Mouse (Mus musculus): ENCODE measurements around the gene Galnt2. TPM values are rescaled to one million over a fixed set of nuclear protein-coding genes. Genes with fewer than 3 reads are reported as not detected.

Galnt2 gene
- polyA plus RNA-seq, 1 experiment from 2014 or later: 54.2 TPM

- WGBS: 68% methylated on average over 17 of the region's 17 CpGs
- Histone ChIP-seq H3K4me3 (no peak overlapping the region), H3K4me1 (no peaks in the 10 kb centered on the region), H3K27ac (replicated peaks) (no peak overlapping the region), H3K4me2 (replicated peaks) (no peak overlapping the region), H3K9ac (replicated peaks) (no peak overlapping the region), H3K36me3 (peaks cover 59% of the 10 kb centered on the region), H3K9me3 (no peaks in the 10 kb centered on the region), H3K27me3 (no peaks in the 10 kb centered on the region)
- ATAC-seq (replicated peaks): no peak
These were observed 109.3 kb downstream of the Galnt2 start for GRCm38 (mm10) chr8:124340360-124341068.

GRCm38 (mm10) chr8:124343151-124343550 lies 112.0 kb downstream of the Galnt2 start:
- Histone ChIP-seq H3K9ac (replicated peaks) (no peak overlapping the region), H3K4me1 (no peaks in the 10 kb centered on the region), H3K4me3 (no peak overlapping the region), H3K27me3 (no peaks in the 10 kb centered on the region), H3K9me3 (no peaks in the 10 kb centered on the region), H3K4me2 (replicated peaks) (no peak overlapping the region), H3K27ac (replicated peaks) (no peak overlapping the region), H3K36me3 (peaks cover 44% of the 10 kb centered on the region)
- 96% methylated on average over 15 of the region's 15 CpGs for WGBS
- no peak for ATAC-seq (replicated peaks)

DNA sequence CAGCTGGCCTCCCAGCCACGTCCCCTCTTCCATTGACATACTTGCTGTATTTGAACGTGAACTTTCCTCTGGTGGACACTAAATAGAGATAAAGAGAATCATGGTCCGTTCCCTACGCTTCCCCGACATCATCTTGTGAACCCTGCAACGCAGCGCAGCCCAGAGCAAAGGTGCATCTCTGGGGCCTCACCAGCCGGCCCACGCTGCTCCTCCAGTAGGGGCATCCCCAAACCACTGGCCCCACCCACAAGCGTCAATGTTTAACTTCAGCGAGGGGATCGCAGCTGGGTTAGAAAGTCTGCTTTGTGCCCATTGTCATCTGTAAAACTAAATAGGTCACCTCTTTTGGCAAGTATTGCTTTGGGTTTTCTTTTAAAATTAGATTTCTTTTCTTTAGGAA lies 112.8 kb downstream of the Galnt2 start:
- H3K27me3 ChIP-seq: no peaks in the 10 kb centered on the region
- H3K4me2 ChIP-seq (replicated peaks): no peak overlapping the region
- no peaks in the 10 kb centered on the region for H3K9me3 ChIP-seq
- no peaks in the 10 kb centered on the region for H3K4me1 ChIP-seq
- H3K4me3 ChIP-seq: no peak overlapping the region
- WGBS: 94% methylated on average over 12 of the region's 12 CpGs
- H3K9ac ChIP-seq (replicated peaks): no peak overlapping the region
- no peak for ATAC-seq (replicated peaks)
- H3K36me3 ChIP-seq: peaks cover 38% of the 10 kb centered on the region
- no peak overlapping the region for H3K27ac ChIP-seq (replicated peaks)

DNA sequence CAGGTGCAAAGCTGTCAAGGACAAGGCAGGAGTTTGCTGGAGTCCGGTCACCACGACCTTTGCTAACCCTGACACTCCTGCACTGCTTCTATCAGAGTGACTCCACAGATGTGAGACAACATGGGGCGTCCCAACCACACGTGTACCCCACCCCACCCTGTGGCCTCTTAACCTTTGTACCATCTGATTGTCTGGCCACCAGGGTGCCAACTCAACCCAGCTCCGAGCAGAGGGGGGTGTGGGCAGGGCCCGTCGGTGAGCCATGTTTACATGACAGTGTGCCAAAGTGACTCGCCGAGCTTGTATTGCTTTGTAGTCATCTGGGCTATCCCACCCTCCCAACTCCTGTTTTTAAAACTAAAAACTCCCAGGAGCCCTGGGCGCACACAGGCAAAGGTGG lies 113.9 kb downstream of the Galnt2 start:
- Histone ChIP-seq H3K27me3 (no peaks in the 10 kb centered on the region), H3K9ac (replicated peaks) (no peak overlapping the region), H3K9me3 (no peaks in the 10 kb centered on the region), H3K36me3 (peaks cover 33% of the 10 kb centered on the region), H3K27ac (replicated peaks) (no peak overlapping the region), H3K4me3 (no peak overlapping the region), H3K4me2 (replicated peaks) (no peak overlapping the region), H3K4me1 (0 out of 2 replicates have a peak, but pooled peaks cover 2% of the 10 kb centered on the region)
- 81% methylated on average over 10 of the region's 10 CpGs for WGBS
- ATAC-seq (replicated peaks): no peak

- Histone ChIP-seq H3K27ac (replicated peaks) (no peak overlapping the region), H3K4me3 (no peak overlapping the region), H3K9ac (replicated peaks) (no peak overlapping the region), H3K9me3 (no peaks in the 10 kb centered on the region), H3K36me3 (peaks cover 15% of the 10 kb centered on the region), H3K27me3 (no peaks in the 10 kb centered on the region), H3K4me2 (replicated peaks) (no peak overlapping the region), H3K4me1 (0 out of 2 replicates have a peak, but pooled peaks cover 2% of the 10 kb centered on the region)
- WGBS: 51% methylated on average over 19 of the region's 19 CpGs
- peak; percentile 41; the same call in 1 of the 2 replicates for ATAC-seq (replicated peaks)
These were observed 115.8 kb downstream of the Galnt2 start for GRCm38 (mm10) chr8:124346852-124347523.

DNA sequence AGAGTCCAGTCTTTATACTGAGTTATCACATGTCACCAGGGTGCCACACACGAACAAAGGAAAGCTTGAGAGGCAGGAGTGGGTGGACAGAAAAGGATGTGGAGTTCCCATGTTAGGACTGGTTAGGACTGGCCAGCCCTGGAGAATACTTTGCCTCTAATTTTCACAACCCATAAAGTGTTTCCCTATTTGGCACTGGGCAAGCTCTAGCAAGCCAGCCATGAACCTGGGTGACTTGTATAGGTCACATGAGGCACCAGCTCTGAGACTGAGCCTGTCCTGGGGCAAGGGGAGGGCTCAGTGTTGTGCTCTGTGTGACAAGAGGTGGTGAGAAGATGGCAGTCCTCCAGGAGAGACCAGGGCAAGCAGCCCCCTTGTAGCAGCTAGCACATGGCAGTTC lies 116.9 kb downstream of the Galnt2 start:
- Histone ChIP-seq H3K9me3 (no peaks in the 10 kb centered on the region), H3K9ac (replicated peaks) (no peak overlapping the region), H3K4me2 (replicated peaks) (no peak overlapping the region), H3K4me1 (0 out of 2 replicates have a peak, but pooled peaks cover 2% of the 10 kb centered on the region), H3K36me3 (peaks cover 14% of the 10 kb centered on the region), H3K27ac (replicated peaks) (no peak overlapping the region), H3K27me3 (no peaks in the 10 kb centered on the region), H3K4me3 (no peak overlapping the region)
- WGBS: 52% methylated on average over 1 of the region's 1 CpGs
- no peak for ATAC-seq (replicated peaks)

- Histone ChIP-seq H3K4me1 (0 out of 2 replicates have a peak, but pooled peaks cover 2% of the 10 kb centered on the region), H3K9me3 (no peaks in the 10 kb centered on the region), H3K27ac (replicated peaks) (no peak overlapping the region), H3K4me2 (replicated peaks) (no peak overlapping the region), H3K27me3 (no peaks in the 10 kb centered on the region), H3K9ac (replicated peaks) (no peak overlapping the region), H3K4me3 (no peak overlapping the region), H3K36me3 (no peaks in the 10 kb centered on the region)
- ATAC-seq (replicated peaks): peak; percentile 17; the same call in 1 of the 2 replicates
- WGBS: 40% methylated on average over 7 of the region's 7 CpGs
These were observed 118.5 kb downstream of the Galnt2 start for GRCm38 (mm10) chr8:124349663-124350062.

DNA sequence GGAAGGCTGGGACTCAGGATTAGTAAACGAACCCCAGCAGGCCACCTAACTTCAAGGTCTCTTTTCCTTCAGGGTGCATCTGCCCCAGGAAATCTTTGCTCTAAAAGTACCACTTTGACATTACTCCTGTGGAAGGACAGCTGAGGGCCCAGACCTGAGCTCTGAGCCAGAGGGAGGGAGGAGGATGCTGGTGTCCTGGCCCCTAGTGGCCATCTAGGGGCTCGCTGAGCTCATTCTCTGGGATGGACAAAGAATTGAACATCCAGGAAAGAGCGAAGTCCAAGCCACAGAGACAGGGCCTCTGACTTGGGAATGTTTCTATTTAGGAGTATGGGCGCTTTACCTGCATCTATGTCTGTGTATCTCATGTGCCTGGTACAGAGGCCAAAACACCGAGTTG lies 120.4 kb downstream of the Galnt2 start:
- Histone ChIP-seq H3K9me3 (no peaks in the 10 kb centered on the region), H3K27ac (replicated peaks) (no peak overlapping the region), H3K27me3 (no peaks in the 10 kb centered on the region), H3K4me1 (0 out of 2 replicates have a peak, but pooled peaks cover 2% of the 10 kb centered on the region), H3K36me3 (no peaks in the 10 kb centered on the region), H3K4me2 (replicated peaks) (no peak overlapping the region), H3K9ac (replicated peaks) (no peak overlapping the region), H3K4me3 (no peak overlapping the region)
- no peak for ATAC-seq (replicated peaks)
- WGBS: 66% methylated on average over 5 of the region's 5 CpGs

GRCm38 (mm10) chr8:124360911-124361310 lies 129.7 kb downstream of the Galnt2 start:
- no peak for ATAC-seq (replicated peaks)
- no peak overlapping the region for H3K9ac ChIP-seq (replicated peaks)
- H3K27me3 ChIP-seq: no peaks in the 10 kb centered on the region
- H3K36me3 ChIP-seq: no peaks in the 10 kb centered on the region
- H3K9me3 ChIP-seq: no peaks in the 10 kb centered on the region
- no peak overlapping the region for H3K4me2 ChIP-seq (replicated peaks)
- no peaks in the 10 kb centered on the region for H3K4me1 ChIP-seq
- H3K4me3 ChIP-seq: no peak overlapping the region
- no peak overlapping the region for H3K27ac ChIP-seq (replicated peaks)
- WGBS: 80% methylated on average over 3 of the region's 3 CpGs

DNA sequence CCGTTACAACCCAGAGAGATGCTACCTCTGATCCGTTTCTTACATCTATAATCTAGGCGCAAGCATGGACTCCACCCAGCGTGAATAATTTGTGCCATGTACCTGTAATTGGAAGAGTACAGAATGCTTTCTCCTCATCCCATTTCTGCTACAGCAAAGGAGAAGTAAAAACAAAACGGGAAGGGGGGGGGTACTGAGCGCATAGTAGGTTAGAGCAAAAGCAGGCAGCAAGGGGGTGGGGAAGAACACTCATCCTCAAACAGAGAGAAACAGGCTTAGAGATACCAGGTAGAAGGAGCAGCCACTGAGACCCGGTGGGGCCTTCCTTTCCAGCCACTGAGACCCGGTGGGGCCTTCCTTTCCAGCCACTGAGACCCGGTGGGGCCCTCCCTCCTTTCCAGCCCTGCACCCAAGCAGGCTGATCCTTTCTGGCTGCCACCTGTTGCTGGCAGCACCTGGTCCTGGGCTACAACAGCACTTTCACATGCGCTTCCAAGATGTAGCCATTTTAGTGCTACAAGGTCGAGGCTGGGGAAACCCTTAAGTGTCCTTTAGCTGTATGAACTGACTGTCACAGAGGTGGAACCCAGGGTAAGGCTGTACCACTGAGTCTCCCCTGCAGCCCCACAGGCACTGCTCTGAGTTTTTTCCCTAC lies 130.7 kb downstream of the Galnt2 start:
- Histone ChIP-seq H3K4me2 (replicated peaks) (no peak overlapping the region), H3K4me1 (no peaks in the 10 kb centered on the region), H3K36me3 (no peaks in the 10 kb centered on the region), H3K27ac (replicated peaks) (no peak overlapping the region), H3K27me3 (no peaks in the 10 kb centered on the region), H3K4me3 (no peak overlapping the region), H3K9me3 (no peaks in the 10 kb centered on the region), H3K9ac (replicated peaks) (no peak overlapping the region)
- WGBS: 86% methylated on average over 11 of the region's 11 CpGs
- ATAC-seq (replicated peaks): no peak

DNA sequence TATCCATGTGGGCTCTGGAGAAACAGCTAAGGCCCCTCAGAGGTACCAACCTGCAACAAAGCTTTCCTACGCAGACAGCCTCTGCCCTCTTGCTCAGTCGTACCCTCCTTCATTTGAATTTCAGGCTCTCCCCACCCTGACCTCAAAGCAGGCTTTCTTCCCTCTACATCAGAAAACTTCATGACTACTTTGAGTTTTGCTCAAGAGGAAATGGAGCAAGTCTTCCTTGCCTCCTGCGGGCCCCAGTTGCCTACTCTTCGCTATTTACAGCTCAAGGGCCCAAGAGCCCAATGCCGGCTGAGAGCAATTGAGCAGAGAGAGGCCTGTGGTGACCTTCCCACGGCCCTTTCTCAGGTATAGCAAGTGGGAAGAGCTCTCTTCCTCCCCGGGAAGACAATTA lies 131.4 kb downstream of the Galnt2 start:
- H3K27ac ChIP-seq (replicated peaks): no peak overlapping the region
- H3K4me1 ChIP-seq: no peaks in the 10 kb centered on the region
- H3K4me3 ChIP-seq: no peak overlapping the region
- WGBS: 83% methylated on average over 7 of the region's 7 CpGs
- no peak overlapping the region for H3K4me2 ChIP-seq (replicated peaks)
- no peak overlapping the region for H3K9ac ChIP-seq (replicated peaks)
- H3K9me3 ChIP-seq: no peaks in the 10 kb centered on the region
- no peaks in the 10 kb centered on the region for H3K36me3 ChIP-seq
- no peak for ATAC-seq (replicated peaks)
- no peaks in the 10 kb centered on the region for H3K27me3 ChIP-seq

GRCm38 (mm10) chr8:124363337-124363736 lies 132.1 kb downstream of the Galnt2 start:
- WGBS: 91% methylated on average over 15 of the region's 15 CpGs
- Histone ChIP-seq H3K36me3 (no peaks in the 10 kb centered on the region), H3K27me3 (no peaks in the 10 kb centered on the region), H3K9ac (replicated peaks) (no peak overlapping the region), H3K4me3 (no peak overlapping the region), H3K4me1 (no peaks in the 10 kb centered on the region), H3K27ac (replicated peaks) (no peak overlapping the region), H3K9me3 (no peaks in the 10 kb centered on the region), H3K4me2 (replicated peaks) (no peak overlapping the region)
- ATAC-seq (replicated peaks): no peak
